Mouse (Mus musculus) MEL (cell line): ENCODE data around the gene Cabcoco1. TPM values are rescaled to one million over a fixed set of nuclear protein-coding genes. Genes with fewer than 3 reads are reported as not detected.

ENCODE experiments used
- DNase-seq: peaks from one replicate; pipeline ENCODE4 v3.0.0; 2011; ENCODE audit warnings: low read depth, low spot score
- H3K27ac ChIP-seq: 2 replicates; pipeline ENCODE4 v1.5.1; 2012; ENCODE audit warnings: low read depth, mild to moderate bottlenecking, control low read depth, low read length, moderate library complexity; ENCODE audit not compliant: control insufficient read depth
- H3K27me3 ChIP-seq, 2 experiments: fragments of 150-350 bp in 1 of 2; sonication (generic) in 1 of 2; 2 replicates each; pipeline ENCODE4 v1.6.1; 2012; ENCODE audit warnings: low read length in 2 of 2, mild to moderate bottlenecking in 2 of 2, improper control_type of control experiment in 1 of 2, moderate library complexity in 1 of 2; ENCODE audit not compliant: insufficient read depth in 2 of 2, control insufficient read depth in 1 of 2
- H3K36me3 ChIP-seq, 2 experiments: 2 replicates each; pipeline ENCODE4 v1.6.1; 2012 to 2014; ENCODE audit warnings: low read length in 2 of 2, improper control_type of control experiment in 1 of 2, inconsistent platforms in 1 of 2, mild to moderate bottlenecking in 1 of 2; ENCODE audit not compliant: insufficient read depth in 2 of 2, control insufficient read depth in 1 of 2
- H3K4me1 ChIP-seq, 2 experiments: fragments of 150-350 bp in 1 of 2; sonication (generic) in 1 of 2; 2 replicates each; pipeline ENCODE4 v1.6.1; 2012; ENCODE audit warnings: low read length in 2 of 2, improper control_type of control experiment in 1 of 2, mild to moderate bottlenecking in 1 of 2; ENCODE audit not compliant: insufficient read depth in 2 of 2, control insufficient read depth in 1 of 2
- H3K4me3 ChIP-seq, 2 experiments: fragments of 150-350 bp in 1 of 2; sonication (generic) in 1 of 2; 2 replicates each; pipeline ENCODE4 v1.5.1; 2012; ENCODE audit warnings: low read depth in 2 of 2, low read length in 2 of 2, mild to moderate bottlenecking in 2 of 2, moderate library complexity in 2 of 2, control low read depth in 1 of 2, improper control_type of control experiment in 1 of 2; ENCODE audit not compliant: control insufficient read depth in 1 of 2, insufficient read depth in 1 of 2
- H3K79me2 ChIP-seq: 2 replicates; pipeline ENCODE4 v1.6.1; 2012; ENCODE audit warnings: mild to moderate bottlenecking, low read length, moderate library complexity; ENCODE audit not compliant: control insufficient read depth, poor library complexity, insufficient read depth
- H3K9ac ChIP-seq: 2 replicates; pipeline ENCODE4 v1.6.1; 2012; ENCODE audit warnings: low read depth, mild to moderate bottlenecking, control low read depth, low read length, moderate library complexity; ENCODE audit not compliant: control insufficient read depth, poor library complexity, severe bottlenecking
- H3K9me3 ChIP-seq: fragments of 150-350 bp; sonication (generic); replicated peaks from 2 replicates; pipeline ENCODE4 v1.6.1; 2012; ENCODE audit warnings: mild to moderate bottlenecking, low read length, improper control_type of control experiment, moderate library complexity; ENCODE audit not compliant: insufficient read depth
- CHD2 ChIP-seq: IDR thresholded peaks from 2 replicates; pipeline ENCODE4 v1.6.1; 2011; ENCODE audit warnings: low read length, improper control_type of control experiment
- E2F4 ChIP-seq: IDR thresholded peaks from 2 replicates; pipeline ENCODE4 v1.6.1; 2011; ENCODE audit warnings: low read depth, low read length, improper control_type of control experiment, borderline replicate concordance
- GATA1 ChIP-seq: IDR thresholded peaks from 2 replicates; pipeline ENCODE4 v1.6.1; 2011; ENCODE audit warnings: low read depth, low read length, improper control_type of control experiment
- MAFK ChIP-seq: IDR thresholded peaks from 2 replicates; pipeline ENCODE4 v1.6.1; 2011; ENCODE audit warnings: low read depth, mild to moderate bottlenecking, low read length, improper control_type of control experiment, borderline replicate concordance
- MAX ChIP-seq: IDR thresholded peaks from 2 replicates; pipeline ENCODE4 v1.6.1; 2011; ENCODE audit warnings: low read length, improper control_type of control experiment
- MAZ ChIP-seq: IDR thresholded peaks from 2 replicates; pipeline ENCODE4 v1.6.1; 2012; ENCODE audit warnings: low read depth, mild to moderate bottlenecking, inconsistent platforms, low read length, improper control_type of control experiment
- MEF2A ChIP-seq: IDR thresholded peaks from 2 replicates; pipeline ENCODE4 v1.6.1; 2014; ENCODE audit warnings: low read depth, mild to moderate bottlenecking, inconsistent platforms, low read length, improper control_type of control experiment; ENCODE audit not compliant: poor library complexity, insufficient replicate concordance, severe bottlenecking; ENCODE audit errors: extremely low read depth
- MYC ChIP-seq: IDR thresholded peaks from 2 replicates; pipeline ENCODE4 v1.6.1; 2011; ENCODE audit warnings: low read depth, mild to moderate bottlenecking, low read length, improper control_type of control experiment, moderate library complexity
- POLR2AphosphoS2 ChIP-seq: IDR thresholded peaks from 2 replicates; pipeline ENCODE4 v1.6.1; 2011; ENCODE audit warnings: low read length, improper control_type of control experiment
- RAD21 ChIP-seq: IDR thresholded peaks from 2 replicates; pipeline ENCODE4 v1.6.1; 2011; ENCODE audit warnings: mild to moderate bottlenecking, low read depth, low read length, improper control_type of control experiment
- TBP ChIP-seq: IDR thresholded peaks from 2 replicates; pipeline ENCODE4 v1.8.0; 2011; ENCODE audit warnings: low read depth, low read length, improper control_type of control experiment
- TCF12 ChIP-seq: IDR thresholded peaks from 2 replicates; pipeline ENCODE4 v1.6.1; 2014; ENCODE audit warnings: low read depth, mild to moderate bottlenecking, inconsistent platforms, low read length, improper control_type of control experiment, moderate library complexity
- UBTF ChIP-seq: IDR thresholded peaks from 2 replicates; pipeline ENCODE4 v1.6.1; 2012; ENCODE audit warnings: low read depth, mild to moderate bottlenecking, inconsistent platforms, low read length, improper control_type of control experiment, moderate library complexity, borderline replicate concordance; ENCODE audit not compliant: insufficient read depth
- USF2 ChIP-seq, 2 experiments: IDR thresholded peaks; 2 replicates each; pipeline ENCODE4 v1.6.1; 2011 to 2012; ENCODE audit warnings: improper control_type of control experiment in 2 of 2, low read length in 2 of 2, borderline replicate concordance in 1 of 2, inconsistent platforms in 1 of 2, low read depth in 1 of 2, mild to moderate bottlenecking in 1 of 2; ENCODE audit not compliant: insufficient read depth in 1 of 2
- ZC3H11A ChIP-seq: IDR thresholded peaks from 2 replicates; pipeline ENCODE4 v1.6.1; 2012; ENCODE audit warnings: low read depth, mild to moderate bottlenecking, inconsistent platforms, low read length, improper control_type of control experiment
- ZKSCAN1 ChIP-seq: IDR thresholded peaks from 2 replicates; pipeline ENCODE4 v1.6.1; 2012; ENCODE audit warnings: low read depth, mild to moderate bottlenecking, inconsistent platforms, low read length, improper control_type of control experiment, moderate library complexity
- ZNF384 ChIP-seq: IDR thresholded peaks from 2 replicates; pipeline ENCODE4 v1.6.1; 2012; ENCODE audit warnings: low read depth, mild to moderate bottlenecking, inconsistent platforms, low read length, improper control_type of control experiment
- polyA plus RNA-seq, 2 experiments: library from polyadenylated mRNA; stranded (reverse) in 1 of 2; unstranded in 1 of 2; fragments of >175 nt in 1 of 2; fragments of >200 nt in 1 of 2; gene quantifications; 2 replicates each; pipeline versions ENCODE4 v1.2.1 to v1.2.4; 2012; ENCODE audit warnings: low replicate concordance in 2 of 2, low read depth in 1 of 2; ENCODE audit not compliant: insufficient read length in 2 of 2, insufficient read depth in 1 of 2, missing spikeins in 1 of 2
- total RNA-seq: library from RNA; depleted of rRNA; stranded (reverse); fragments of 300-350 nt; gene quantifications from 2 replicates; pipeline ENCODE4 v1.2.3, GENCODE M21; 2012

The Cabcoco1 gene
- total and polyA plus RNA-seq, 3 experiments, result not detected

GRCm38 (mm10) chr10:68568172-68568571 lies 26.5 kb upstream of the Cabcoco1 start:
- H3K4me1 ChIP-seq, result no peaks in the 10 kb centered on the region
- H3K9me3 ChIP-seq, result no peaks in the 10 kb centered on the region
- H3K4me3 ChIP-seq, result no peak overlapping the region
- H3K9ac ChIP-seq, result no peak overlapping the region
- DNase-seq, result no peak
- H3K27me3 ChIP-seq, result no peaks in the 10 kb centered on the region
- no peaks in the 10 kb centered on the region for H3K36me3 ChIP-seq
- TF ChIP-seq E2F4, result no peak
- no peak for TF ChIP-seq POLR2AphosphoS2
- no peak for TF ChIP-seq ZNF384
- no peak for TF ChIP-seq MAZ
- TF ChIP-seq USF2 (IDR thresholded peaks at IDR 0.05; ENCODE audit: borderline replicate concordance in 1 of 2, insufficient read depth in 1 of 2, low read depth in 1 of 2, low read length in 2 of 2), result no peak
- TF ChIP-seq ZC3H11A, result no peak
- no peak for TF ChIP-seq ZKSCAN1
- TF ChIP-seq MYC, result no peak
- no peak for TF ChIP-seq RAD21
- no peak for TF ChIP-seq CHD2
- H3K27ac ChIP-seq, result no peak overlapping the region
- no peaks in the 10 kb centered on the region for H3K79me2 ChIP-seq

- Histone ChIP-seq H3K4me1 (no peaks in the 10 kb centered on the region), H3K4me3 (no peak overlapping the region), H3K27me3 (no peaks in the 10 kb centered on the region)
- DNase-seq, result no peak
- TF ChIP-seq TBP, result no peak
- TF ChIP-seq UBTF, result no peak
- no peak for TF ChIP-seq TCF12
- TF ChIP-seq MAFK, result no peak
- TF ChIP-seq MAX, result no peak
- no peak for TF ChIP-seq MEF2A
- TF ChIP-seq, all 39 proteins: peak for 0
- no peak overlapping the region for H3K27ac ChIP-seq
- H3K79me2 ChIP-seq, result no peaks in the 10 kb centered on the region
- no peaks in the 10 kb centered on the region for H3K9me3 ChIP-seq
- H3K36me3 ChIP-seq, result no peaks in the 10 kb centered on the region
- no peak overlapping the region for H3K9ac ChIP-seq
These were observed 20.6 kb upstream of the Cabcoco1 start for GRCm38 (mm10) chr10:68562344-68562743.

- no peak for DNase-seq
- Histone ChIP-seq H3K79me2 (no peaks in the 10 kb centered on the region), H3K4me3 (no peak overlapping the region), H3K27me3 (no peaks in the 10 kb centered on the region), H3K27ac (no peak overlapping the region), H3K9me3 (no peaks in the 10 kb centered on the region), H3K9ac (no peak overlapping the region), H3K36me3 (no peaks in the 10 kb centered on the region), H3K4me1 (no peaks in the 10 kb centered on the region)
- no peak for TF ChIP-seq GATA1
- TF ChIP-seq E2F4, result no peak
- TF ChIP-seq ZKSCAN1, result no peak
These were observed 17.1 kb upstream of the Cabcoco1 start for GRCm38 (mm10) chr10:68558828-68559219.
